Mouse (Mus musculus) cerebellum, adult (tissue): ENCODE results near the gene Defb39.

Experiments
- ATAC-seq: cut with Nextera tagmentation; 2 replicates; pipeline ENCODE4 v1.9.2; 2017; ENCODE audit warnings: mild to moderate bottlenecking, moderate library complexity, mixed read lengths; ENCODE audit not compliant: insufficient number of reproducible peaks, low FRiP score, low TSS enrichment

Defb39 gene

GRCm38 (mm10) chr8:19064710-19065109, at the start of gene Defb39:
TSS of gene Defb39 (minus strand) at chr8:19064810.
- no peak for ATAC-seq

GRCm38 (mm10) chr8:19066013-19066412, 1.4 kb upstream of the Defb39 start:
- ATAC-seq: no peak

GRCm38 (mm10) chr8:19062891-19063290, 1.7 kb downstream of the Defb39 start:
- ATAC-seq: no peak

GRCm38 (mm10) chr8:19045242-19045641, 19.4 kb downstream of the Defb39 start:
- ATAC-seq: no peak

GRCm38 (mm10) chr8:19026466-19026865, 38.1 kb downstream of the Defb39 start, which contains the start of gene Defb38:
TSS of gene Defb38 (minus strand) at chr8:19026566.
- ATAC-seq: no peak
